Mouse (Mus musculus) liver, embryonic 14.5 days (tissue): Measurements from ENCODE around the gene Mgrn1.

Experiments
- CTCF ChIP-seq: IDR thresholded peaks from 2 replicates; pipeline ENCODE4 v1.5.1; 2016; ENCODE audit warnings: antibody characterized with exemption, low read depth, control low read depth
- EP300 ChIP-seq: IDR thresholded peaks from 2 replicates; pipeline ENCODE4 v1.6.1; 2016; ENCODE audit warnings: antibody characterized with exemption, low read depth

DNA sequence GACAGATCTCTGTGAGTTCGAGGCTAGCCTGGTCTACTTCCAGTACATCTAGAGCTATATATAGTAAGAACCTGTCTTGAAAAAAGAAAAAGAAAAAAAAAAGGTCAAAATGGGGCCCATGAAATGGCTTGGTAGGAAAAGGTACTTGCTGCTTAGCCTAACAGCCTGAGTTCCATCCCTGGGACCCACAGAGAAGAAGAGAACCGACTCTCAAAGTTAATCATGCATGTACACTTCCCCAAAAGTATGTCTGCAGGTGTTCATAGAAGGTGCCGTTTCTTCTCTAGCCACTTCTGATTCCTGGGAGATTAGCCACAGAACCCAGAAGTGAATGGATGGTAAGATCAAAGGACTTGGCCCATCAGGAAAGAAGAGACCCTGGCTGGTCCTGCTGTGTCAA, 82.4 kb downstream of the Mgrn1 start:
- TF ChIP-seq CTCF (no peak), EP300 (no peak)
